Mouse (Mus musculus) intestine, embryonic 15.5 days (tissue): ENCODE results near the gene Gm3187. TPM values are rescaled to one million over a fixed set of nuclear protein-coding genes. Genes with fewer than 3 reads are reported as not detected.
"Not testable (repeated sequence)": the region's sequence is repeated elsewhere in the genome, so short reads cannot be mapped to it uniquely, and the experiment has no call there.

Source experiments
- ATAC-seq: fragments of 200-750 bp; cut with Nextera tagmentation; 2 replicates; pipeline ENCODE4 v1.8.0; 2017; ENCODE audit warnings: moderate TSS enrichment, moderate library complexity
- H3K27ac ChIP-seq: fragments of 300-500 bp; sonication (generic); 2 replicates; pipeline ENCODE4 v1.5.1; 2015; ENCODE audit warnings: mild to moderate bottlenecking, inconsistent platforms
- H3K27me3 ChIP-seq: fragments of 300-500 bp; sonication (generic); replicated peaks from 2 replicates; pipeline ENCODE4 v1.6.1; 2015; ENCODE audit warnings: inconsistent platforms
- H3K36me3 ChIP-seq: fragments of 300-500 bp; sonication (generic); 2 replicates; pipeline ENCODE4 v1.6.1; 2015; ENCODE audit warnings: inconsistent platforms
- H3K4me1 ChIP-seq: fragments of 300-500 bp; sonication (generic); replicated peaks from 2 replicates; pipeline ENCODE4 v1.6.1; 2015; ENCODE audit warnings: inconsistent platforms
- H3K4me2 ChIP-seq: fragments of 300-500 bp; sonication (generic); replicated peaks from 2 replicates; pipeline ENCODE4 v1.6.1; 2015; ENCODE audit warnings: mild to moderate bottlenecking, inconsistent platforms
- H3K4me3 ChIP-seq: fragments of 300-500 bp; sonication (generic); replicated peaks from 2 replicates; pipeline ENCODE4 v1.5.1; 2015; ENCODE audit warnings: inconsistent platforms
- H3K9ac ChIP-seq: fragments of 300-500 bp; sonication (generic); 2 replicates; pipeline ENCODE4 v1.6.1; 2015; ENCODE audit warnings: inconsistent platforms
- H3K9me3 ChIP-seq: fragments of 300-500 bp; sonication (generic); 2 replicates; pipeline ENCODE4 v1.6.1; 2016; ENCODE audit warnings: inconsistent platforms
- WGBS: fragments of 180-500 bp; shearing (Covaris S2); methylation state at CpG from one replicate; pipeline ENCODE4 v1.1.7; 2015; 5-methylcytosine and 5-hydroxymethylcytosine counted together
- polyA plus RNA-seq: library from polyadenylated mRNA; unstranded; fragments of >200 nt; fragmentation: Nextera tagmentation; extraction: Ambion mirVana; gene quantifications from 2 replicates; pipeline ENCODE4 v1.2.1, GENCODE M21; 2015

Gm3187 gene
- polyA plus RNA-seq, result not detected in 2 replicates

DNA sequence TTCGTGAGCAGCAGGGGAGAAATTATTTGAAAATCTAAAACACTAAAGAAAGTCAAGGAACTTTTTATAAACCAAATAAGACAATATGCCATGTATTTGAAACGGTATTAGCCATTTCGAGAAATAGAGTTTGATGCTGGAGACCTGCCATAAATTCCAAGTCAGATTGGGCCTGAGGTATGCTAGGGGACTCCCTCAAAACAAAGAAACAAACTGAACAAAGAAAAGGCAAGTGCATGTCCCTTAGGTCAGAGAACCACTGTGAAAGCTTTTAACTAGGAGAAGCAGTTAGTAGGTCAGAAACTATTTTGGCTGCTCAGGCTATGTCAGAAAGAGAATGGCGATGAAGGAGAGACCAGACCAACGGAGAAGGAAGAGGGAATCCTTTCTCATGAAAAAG is at the start of gene Gm3187:
Gm3187 (plus strand) TSS at position 301 of the 400 bp plus-strand sequence.
- 83% methylated on average over 4 of the region's 5 CpGs for WGBS
- H3K4me3 ChIP-seq, ATAC-seq, H3K9me3 ChIP-seq, H3K4me1 ChIP-seq, H3K9ac ChIP-seq, H3K36me3 ChIP-seq, H3K4me2 ChIP-seq, H3K27me3 ChIP-seq, H3K27ac ChIP-seq: not testable (repeated sequence)

DNA sequence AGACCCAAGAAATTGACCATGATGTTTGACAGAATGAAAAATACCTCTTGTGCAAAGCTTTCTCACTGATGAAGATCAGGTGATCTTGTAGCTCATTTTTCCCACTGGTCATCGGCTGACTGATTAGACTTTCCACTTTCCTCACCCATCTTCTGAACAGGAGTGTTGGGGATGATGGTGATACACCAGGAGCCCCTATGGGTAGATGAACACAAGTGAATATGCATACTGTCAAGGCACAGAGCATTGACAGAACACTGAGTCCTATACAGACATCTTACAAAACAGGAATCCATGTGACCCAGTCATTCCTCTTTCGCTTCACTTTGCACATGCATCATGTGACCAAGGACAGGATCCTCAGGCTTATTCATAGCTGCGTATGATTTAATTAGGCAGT is 28.6 kb upstream of the Gm3187 start, which contains the start of gene Gm3194:
Gm3194 (minus strand) TSS at position 101 of the 400 bp plus-strand sequence.
- H3K27me3 ChIP-seq, H3K36me3 ChIP-seq, H3K4me1 ChIP-seq, H3K27ac ChIP-seq, H3K9me3 ChIP-seq, H3K4me2 ChIP-seq, H3K9ac ChIP-seq, H3K4me3 ChIP-seq, ATAC-seq: not testable (repeated sequence)
- no CpG with 5 or more reads among the region's 3 CpGs for WGBS

DNA sequence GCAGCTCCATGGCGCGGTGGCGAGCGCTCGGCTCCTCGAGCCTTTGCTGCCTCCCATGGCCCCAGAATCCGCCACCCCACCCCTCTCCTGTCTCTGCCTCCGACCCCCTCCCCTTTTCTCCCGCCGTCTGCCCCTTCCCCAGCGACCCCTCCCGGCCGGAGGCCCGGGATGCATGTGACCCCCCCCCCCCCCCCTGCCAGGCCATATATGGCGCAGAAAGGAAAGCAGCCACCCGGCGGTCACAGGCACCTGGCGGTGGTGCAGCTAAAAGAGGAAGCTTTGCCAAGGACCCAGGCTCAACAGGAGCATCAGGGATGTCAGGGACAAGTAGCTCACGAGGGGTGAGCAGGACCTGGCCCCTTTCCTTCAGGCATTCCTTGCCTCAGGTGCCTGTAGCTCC is 23.5 kb upstream of the Gm3187 start:
- not testable (repeated sequence) for H3K9me3 ChIP-seq, H3K9ac ChIP-seq, H3K4me3 ChIP-seq, H3K36me3 ChIP-seq, H3K27me3 ChIP-seq, H3K4me1 ChIP-seq, H3K27ac ChIP-seq, H3K4me2 ChIP-seq, ATAC-seq
- no CpG with 5 or more reads among the region's 19 CpGs for WGBS

DNA sequence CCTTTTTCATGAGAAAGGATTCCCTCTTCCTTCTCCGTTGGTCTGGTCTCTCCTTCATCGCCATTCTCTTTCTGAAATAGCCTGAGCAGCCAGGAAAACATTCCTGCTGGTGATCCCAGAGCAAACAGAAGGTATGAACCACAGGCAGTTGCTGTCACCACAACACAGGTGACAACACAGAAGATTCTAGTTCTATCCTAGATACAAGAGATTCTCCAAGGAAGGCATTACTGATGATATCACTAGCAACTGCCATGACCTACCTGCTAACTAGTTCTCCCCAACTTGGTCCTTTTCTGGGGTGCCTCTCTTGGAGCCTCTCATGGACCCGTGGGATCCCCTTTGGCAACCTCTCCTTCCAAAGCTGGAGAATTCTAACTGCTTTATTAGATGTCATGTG is 6.3 kb upstream of the Gm3187 start, which contains the start of gene Gm8246:
Gm8246 (minus strand) TSS at position 101 of the 400 bp plus-strand sequence.
- H3K9ac ChIP-seq, H3K27me3 ChIP-seq, ATAC-seq, H3K4me3 ChIP-seq, H3K4me1 ChIP-seq, H3K4me2 ChIP-seq, H3K36me3 ChIP-seq, H3K27ac ChIP-seq, H3K9me3 ChIP-seq: not testable (repeated sequence)
- no CpG with 5 or more reads among the region's 3 CpGs for WGBS

DNA sequence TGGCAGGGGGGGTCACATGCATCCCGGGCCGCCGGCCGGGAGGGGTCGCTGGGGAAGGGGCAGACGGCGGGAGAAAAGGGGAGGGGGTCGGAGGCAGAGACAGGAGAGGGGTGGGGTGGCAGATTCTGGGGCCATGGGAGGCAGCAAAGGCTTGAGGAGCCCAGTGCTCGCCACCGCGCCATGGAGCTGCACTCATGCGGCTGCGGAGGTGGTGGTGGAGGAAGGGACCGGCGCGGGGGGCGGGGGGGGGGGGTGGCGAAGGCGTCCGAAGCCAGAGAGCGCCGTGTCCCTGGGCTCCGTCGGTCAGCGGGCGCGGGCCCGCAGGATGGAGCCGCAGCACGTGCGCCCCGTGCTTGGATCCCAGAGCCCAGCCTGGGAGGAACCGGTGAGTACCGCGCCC is 17.4 kb downstream of the Gm3187 start, which contains the start of gene Gm3488:
Gm3488 (plus strand) TSS at position 301 of the 400 bp plus-strand sequence.
- no CpG with 5 or more reads among the region's 35 CpGs for WGBS
- not testable (repeated sequence) for H3K9ac ChIP-seq, H3K27me3 ChIP-seq, H3K36me3 ChIP-seq, H3K27ac ChIP-seq, H3K4me1 ChIP-seq, ATAC-seq, H3K9me3 ChIP-seq, H3K4me2 ChIP-seq, H3K4me3 ChIP-seq

DNA sequence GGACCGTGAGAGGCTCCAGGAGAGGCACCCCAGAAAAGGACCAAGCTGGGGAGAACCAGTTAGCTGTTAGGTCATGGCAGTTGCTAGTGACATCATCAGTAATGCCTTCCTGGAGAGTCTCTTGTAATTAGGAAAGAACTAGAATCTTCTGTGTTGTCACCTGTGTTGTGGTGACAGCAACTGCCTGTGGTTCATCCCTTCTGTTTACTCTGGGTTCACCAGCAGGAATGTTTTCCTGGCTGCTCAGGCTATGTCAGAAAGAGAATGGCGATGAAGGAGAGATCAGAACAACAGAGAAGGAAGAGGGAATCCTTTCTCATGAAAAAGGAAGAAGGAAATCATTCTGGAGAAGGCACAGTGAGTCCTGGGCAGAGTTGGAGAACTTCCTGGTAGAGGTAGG is 54.2 kb downstream of the Gm3187 start, which contains the start of gene Gm3532:
Gm3532 (plus strand) TSS at position 301 of the 400 bp plus-strand sequence.
- H3K4me2 ChIP-seq, H3K27me3 ChIP-seq, ATAC-seq, H3K9me3 ChIP-seq, H3K4me1 ChIP-seq, H3K36me3 ChIP-seq, H3K27ac ChIP-seq, H3K9ac ChIP-seq, H3K4me3 ChIP-seq: not testable (repeated sequence)
- WGBS, result no CpG with 5 or more reads among the region's 2 CpGs

Other genes with a start within 250 kb of the Gm3187 start
- not detected in 2 replicates for gene Gm3526, start 223.6 kb upstream of the Gm3187 start, polyA plus RNA-seq
- not detected in 2 replicates for gene Gm3542, start 149.3 kb upstream of the Gm3187 start, polyA plus RNA-seq
- gene Gm3500, start 95.2 kb upstream of the Gm3187 start, polyA plus RNA-seq, result not detected in 2 replicates
- gene Gm3194, start 28.7 kb upstream of the Gm3187 start, polyA plus RNA-seq, result 0.39 TPM in 2 replicates
- not detected in 2 replicates for gene Gm8246, start 6.4 kb upstream of the Gm3187 start, polyA plus RNA-seq
- 0.43 and 0.52 TPM in 2 replicates for gene Gm3488, start 17.5 kb downstream of the Gm3187 start, polyA plus RNA-seq
- gene Gm3532, start 54.3 kb downstream of the Gm3187 start, polyA plus RNA-seq, result not detected in 2 replicates
- not detected in 2 replicates for gene Gm8265, start 148.8 kb downstream of the Gm3187 start, polyA plus RNA-seq
- gene Gm9603, start 203.2 kb downstream of the Gm3187 start, polyA plus RNA-seq, result not detected in 2 replicates